Mouse (Mus musculus) liver, embryonic 13.5 days (tissue): ENCODE results near the gene Stk19. TPM values are rescaled to one million over a fixed set of nuclear protein-coding genes. Genes with fewer than 3 reads are reported as not detected.

ENCODE experiments used
- ATAC-seq: fragments of 200-750 bp; cut with Nextera tagmentation; 2 replicates; pipeline ENCODE4 v1.8.0; 2017; ENCODE audit warnings: low read depth, mild to moderate bottlenecking, moderate number of reproducible peaks, moderate library complexity
- DNase-seq: peaks from one replicate; pipeline ENCODE4 v3.0.0; 2022
- H3K27ac ChIP-seq: fragments of 300-500 bp; sonication (generic); 2 replicates; pipeline ENCODE4 v1.5.1; 2015; ENCODE audit warnings: moderate library complexity, mild to moderate bottlenecking, inconsistent platforms
- H3K27me3 ChIP-seq: fragments of 300-500 bp; sonication (generic); 2 replicates; pipeline ENCODE4 v1.6.1; 2015; ENCODE audit warnings: mild to moderate bottlenecking, inconsistent platforms
- H3K36me3 ChIP-seq: fragments of 300-500 bp; sonication (generic); 2 replicates; pipeline ENCODE4 v1.6.1; 2015; ENCODE audit warnings: mild to moderate bottlenecking, inconsistent platforms
- H3K4me1 ChIP-seq: fragments of 300-500 bp; sonication (generic); replicated peaks from 2 replicates; pipeline ENCODE4 v1.6.1; 2015; ENCODE audit warnings: inconsistent platforms
- H3K4me2 ChIP-seq: fragments of 300-500 bp; sonication (generic); 2 replicates; pipeline ENCODE4 v1.6.1; 2015; ENCODE audit warnings: inconsistent platforms, mild to moderate bottlenecking, moderate library complexity
- H3K4me3 ChIP-seq: fragments of 300-500 bp; sonication (generic); replicated peaks from 2 replicates; pipeline ENCODE4 v1.5.1; 2015; ENCODE audit warnings: mild to moderate bottlenecking, inconsistent platforms
- H3K9ac ChIP-seq: fragments of 300-500 bp; sonication (generic); 2 replicates; pipeline ENCODE4 v1.6.1; 2015; ENCODE audit warnings: mild to moderate bottlenecking, inconsistent platforms
- H3K9me3 ChIP-seq: fragments of 300-500 bp; sonication (generic); replicated peaks from 2 replicates; pipeline ENCODE4 v1.6.1; 2016; ENCODE audit warnings: inconsistent platforms
- WGBS: fragments of 180-500 bp; shearing (Covaris S2); methylation state at CpG from one replicate; pipeline ENCODE4 v1.1.7; 2015; ENCODE audit not compliant: insufficient replicate concordance; 5-methylcytosine and 5-hydroxymethylcytosine counted together
- microRNA-seq: library from miRNA; unstranded; fragments of <30 nt; microRNA quantifications from one replicate; pipeline ENCODE4, GENCODE M21; 2016
- polyA plus RNA-seq: library from polyadenylated mRNA; unstranded; fragments of >200 nt; fragmentation: Nextera tagmentation; extraction: Ambion mirVana; gene quantifications from 2 replicates; pipeline ENCODE4 v1.2.1, GENCODE M21; 2015

Stk19 gene
- polyA plus RNA-seq, 1 experiment from 2014 or later, result 20.2 TPM

GRCm38 (mm10) chr17:34795016-34795415, 41.7 kb downstream of the Stk19 start:
- Histone ChIP-seq H3K27ac (no peak overlapping the region), H3K27me3 (no peaks in the 10 kb centered on the region), H3K9ac (no peak overlapping the region), H3K4me3 (no peak overlapping the region), H3K36me3 (no peaks in the 10 kb centered on the region), H3K4me1 (no peaks in the 10 kb centered on the region), H3K4me2 (no peak overlapping the region), H3K9me3 (no peaks in the 10 kb centered on the region; the same call in 1 of the 2 replicates)
- DNase-seq (no peak), ATAC-seq (no peak)
- 72% methylated on average over 10 of the region's 10 CpGs for WGBS

- H3K27ac ChIP-seq, result no peak overlapping the region
- no peaks in the 10 kb centered on the region for H3K36me3 ChIP-seq
- 65% methylated on average over 9 of the region's 9 CpGs for WGBS
- no peaks in the 10 kb centered on the region for H3K4me1 ChIP-seq
- no peak overlapping the region for H3K4me3 ChIP-seq
- H3K9ac ChIP-seq, result no peak overlapping the region
- peaks cover 9% of the 10 kb centered on the region; the same call in 1 of the 2 replicates for H3K9me3 ChIP-seq
- no peak for ATAC-seq
- no peaks in the 10 kb centered on the region for H3K27me3 ChIP-seq
- no peak for DNase-seq
- no peak overlapping the region for H3K4me2 ChIP-seq
These were observed 58.9 kb downstream of the Stk19 start for GRCm38 (mm10) chr17:34777680-34778325.

Small RNA genes lying within 50 kb of the gene (microRNA-seq; reads per million reads assigned to microRNA genes)
- not detected for gene Mir6970
- gene Mir6971, result 5.0 reads per million, percentile 11 among the genes with 10 or more reads in this experiment
- 0.88 reads per million for gene Mir6972

Other genes starting within 250 kb of the Stk19 start
- gene Gpsm3, start 247.1 kb downstream of the Stk19 start, polyA plus RNA-seq, result 8.5 and 8.9 TPM in 2 replicates
- gene Pbx2, start 245.7 kb downstream of the Stk19 start, polyA plus RNA-seq, result 3.8 TPM in 2 replicates
- 0.68 and 0.72 TPM in 2 replicates for gene Ager, start 239.1 kb downstream of the Stk19 start, polyA plus RNA-seq
- 86.1 and 93.6 TPM in 2 replicates for gene Rnf5, start 233.3 kb downstream of the Stk19 start, polyA plus RNA-seq
- 24.9 and 27.0 TPM in 2 replicates for gene Agpat1, start 232.7 kb downstream of the Stk19 start, polyA plus RNA-seq
- 0.30 and 0.34 TPM in 2 replicates for gene Egfl8, start 221.0 kb downstream of the Stk19 start, polyA plus RNA-seq
- gene Ppt2, start 208.4 kb downstream of the Stk19 start, polyA plus RNA-seq, result 10.4 and 12.0 TPM in 2 replicates
- gene Prrt1, start 207.4 kb downstream of the Stk19 start, polyA plus RNA-seq, result 0.05 and 0.07 TPM in 2 replicates
- gene Fkbpl, start 192.2 kb downstream of the Stk19 start, polyA plus RNA-seq, result 5.6 and 5.9 TPM in 2 replicates
- gene Atf6b, start 189.8 kb downstream of the Stk19 start, polyA plus RNA-seq, result 24.6 and 27.4 TPM in 2 replicates
- gene Tnxb, start 166.4 kb downstream of the Stk19 start, polyA plus RNA-seq, result 0.05 and 0.08 TPM in 2 replicates
- 1.2 and 1.4 TPM in 2 replicates for gene C4b, start 93.1 kb downstream of the Stk19 start, polyA plus RNA-seq
- gene Cyp21a1, start 32.4 kb downstream of the Stk19 start, polyA plus RNA-seq, result not detected in 2 replicates
- 28.6 and 30.9 TPM in 2 replicates for gene Dxo, start 74 bp upstream of the Stk19 start, polyA plus RNA-seq
- 24.0 and 26.1 TPM in 2 replicates for gene Skiv2l, start 13.3 kb upstream of the Stk19 start, polyA plus RNA-seq
- 60.1 and 65.1 TPM in 2 replicates for gene Nelfe, start 13.4 kb upstream of the Stk19 start, polyA plus RNA-seq
- gene Cfb, start 25.6 kb upstream of the Stk19 start, polyA plus RNA-seq, result 118 and 133 TPM in 2 replicates
- gene Zbtb12, start 42.5 kb upstream of the Stk19 start, polyA plus RNA-seq, result 0.54 and 0.80 TPM in 2 replicates
- 0.17 TPM in 1 of 2 replicates, not detected in the other for gene Gm20547, start 45.1 kb upstream of the Stk19 start, polyA plus RNA-seq
- 11.1 and 11.7 TPM in 2 replicates for gene C2, start 61.3 kb upstream of the Stk19 start, polyA plus RNA-seq
- gene Ehmt2, start 61.5 kb upstream of the Stk19 start, polyA plus RNA-seq, result 16.8 and 17.7 TPM in 2 replicates
- gene Slc44a4, start 77.5 kb upstream of the Stk19 start, polyA plus RNA-seq, result 1.5 TPM in 2 replicates
- gene Neu1, start 94.3 kb upstream of the Stk19 start, polyA plus RNA-seq, result 14.2 and 15.2 TPM in 2 replicates
- gene Hspa1b, start 122.3 kb upstream of the Stk19 start, polyA plus RNA-seq, result 0.07 and 0.15 TPM in 2 replicates
- gene Gm20481, start 133.0 kb upstream of the Stk19 start, polyA plus RNA-seq, result not detected in 2 replicates
- gene Hspa1a, start 135.2 kb upstream of the Stk19 start, polyA plus RNA-seq, result 2.1 and 2.3 TPM in 2 replicates
- 0.10 and 0.34 TPM in 2 replicates for gene Hspa1l, start 135.8 kb upstream of the Stk19 start, polyA plus RNA-seq
- gene Lsm2, start 144.9 kb upstream of the Stk19 start, polyA plus RNA-seq, result 163 and 178 TPM in 2 replicates
- 110 and 112 TPM in 2 replicates for gene Vars, start 164.0 kb upstream of the Stk19 start, polyA plus RNA-seq
- gene Vwa7, start 179.6 kb upstream of the Stk19 start, polyA plus RNA-seq, result 0.08 TPM in 2 replicates
- 2.5 and 2.8 TPM in 2 replicates for gene Sapcd1, start 191.1 kb upstream of the Stk19 start, polyA plus RNA-seq
- gene Msh5, start 209.8 kb upstream of the Stk19 start, polyA plus RNA-seq, result 3.2 and 3.4 TPM in 2 replicates
- 141 and 147 TPM in 2 replicates for gene Clic1, start 213.0 kb upstream of the Stk19 start, polyA plus RNA-seq
- gene Ddah2, start 222.1 kb upstream of the Stk19 start, polyA plus RNA-seq, result 28.9 and 30.6 TPM in 2 replicates
- gene Ly6g6c, start 228.4 kb upstream of the Stk19 start, polyA plus RNA-seq, result 0.25 and 0.31 TPM in 2 replicates
- 4.1 and 5.2 TPM in 2 replicates for gene Mpig6b, start 229.2 kb upstream of the Stk19 start, polyA plus RNA-seq
- 0.13 and 0.23 TPM in 2 replicates for gene Ly6g6e, start 240.0 kb upstream of the Stk19 start, polyA plus RNA-seq
- 0.35 and 0.47 TPM in 2 replicates for gene Ly6g6d, start 241.1 kb upstream of the Stk19 start, polyA plus RNA-seq
- gene Ly6g6f, start 248.7 kb upstream of the Stk19 start, polyA plus RNA-seq, result 7.2 and 7.3 TPM in 2 replicates